ENCODE assay signal across 13 mouse cellular contexts in genomic region chr10:14019198-14019597, GRCm38 (mm10).
"Had no signal": no experiment of that assay in that cellular context is flagged by ENCODE, and none has a peak within 500 bp of the region (broad histone marks: within the 10 kb centered on the region; RNA-seq: fewer than 3 reads in every experiment).

No protein-coding gene starts in this region.

- H3K4me3 ChIP-seq: limb, embryonic 12.5 days; liver, embryonic 13.5 days; lung, embryonic 15.5 days; megakaryocyte, embryonic 14.5 days; neural tube, embryonic 13.5 days had no signal

- H3K36me3 ChIP-seq: limb, embryonic 12.5 days; liver, embryonic 13.5 days; lung, embryonic 15.5 days; midbrain, embryonic 15.5 days; neural tube, embryonic 13.5 days had no signal

- ATAC-seq: liver, postnatal 0 days; midbrain, embryonic 15.5 days had no signal

- H3K27ac ChIP-seq: limb, embryonic 12.5 days; liver, embryonic 13.5 days; lung, embryonic 15.5 days; macrophage; midbrain, embryonic 15.5 days; neural tube, embryonic 13.5 days had no signal

- H3K9me3 ChIP-seq: limb, embryonic 12.5 days; liver, embryonic 13.5 days; lung, embryonic 15.5 days; megakaryocyte, embryonic 14.5 days; midbrain, embryonic 15.5 days; neural tube, embryonic 13.5 days had no signal

- H3K4me2 ChIP-seq: limb, embryonic 12.5 days; liver, embryonic 13.5 days; midbrain, embryonic 11.5 days had no signal

- DNase-seq: kidney, postnatal 25 days; liver; liver, embryonic 13.5 days; liver, postnatal 0 days; lung, postnatal 14 days; retina, postnatal 1 day had no signal

- H3K27me3 ChIP-seq: limb, embryonic 12.5 days; liver, embryonic 13.5 days; lung, embryonic 15.5 days; megakaryocyte, embryonic 14.5 days; midbrain, embryonic 15.5 days; neural tube, embryonic 13.5 days had no signal

- H3K9ac ChIP-seq: limb, embryonic 12.5 days; liver, embryonic 13.5 days; liver, postnatal 0 days; lung, embryonic 15.5 days; midbrain, embryonic 15.5 days; neural tube, embryonic 13.5 days had no signal
